Mouse (Mus musculus) lung, postnatal 10 days (tissue): ENCODE results near the gene B630019K06Rik.
"Not testable (repeated sequence)": the region's sequence is repeated elsewhere in the genome, so short reads cannot be mapped to it uniquely, and the experiment has no call there.

ENCODE experiments used
- DNase-seq: peaks from one replicate; pipeline ENCODE4 v3.0.0; 2021

Gene B630019K06Rik

DNA sequence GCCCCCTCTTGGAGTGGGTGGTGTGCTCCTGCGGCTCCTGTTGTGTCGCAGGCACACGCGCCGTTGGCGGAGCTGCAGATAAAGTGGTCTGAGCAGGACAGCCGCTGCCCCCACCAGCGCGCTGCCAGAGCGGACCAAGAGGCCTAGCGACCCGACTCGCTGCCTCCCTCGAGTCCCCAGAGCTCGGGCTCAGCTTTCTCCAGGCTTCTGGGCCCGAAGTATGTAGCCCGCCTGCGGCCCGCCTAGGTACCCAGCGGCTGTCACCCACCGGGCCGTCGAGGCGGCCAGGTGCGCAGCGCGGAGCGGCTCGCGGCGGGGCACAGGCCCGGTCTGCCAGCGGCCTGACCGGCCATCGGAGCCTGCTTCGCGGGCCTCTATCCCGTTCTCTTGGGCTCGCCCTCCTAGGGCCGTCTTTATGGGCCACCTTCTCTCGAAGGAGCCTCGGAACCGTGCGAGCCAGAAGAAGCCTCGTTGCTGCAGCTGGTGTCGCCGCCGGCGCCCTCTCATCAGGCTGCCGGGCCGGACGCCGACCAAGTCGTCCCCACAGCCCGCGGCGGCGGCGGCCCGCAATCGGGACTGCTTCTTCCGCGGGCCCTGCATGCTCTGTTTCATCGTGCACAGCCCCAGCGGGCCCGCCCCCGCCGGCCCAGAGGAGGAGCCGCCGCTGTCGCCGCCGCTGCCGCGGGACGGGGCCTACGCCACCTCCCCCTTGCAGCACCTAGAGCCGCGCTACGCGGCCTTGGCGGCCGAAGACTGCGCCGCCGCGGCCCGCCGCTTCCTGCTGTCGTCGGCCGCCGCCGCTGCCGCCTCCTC, at the start of gene B630019K06Rik:
B630019K06Rik (plus strand) TSS at position 40 of the 813 bp plus-strand sequence.
- DNase-seq: peak; percentile 75

DNA sequence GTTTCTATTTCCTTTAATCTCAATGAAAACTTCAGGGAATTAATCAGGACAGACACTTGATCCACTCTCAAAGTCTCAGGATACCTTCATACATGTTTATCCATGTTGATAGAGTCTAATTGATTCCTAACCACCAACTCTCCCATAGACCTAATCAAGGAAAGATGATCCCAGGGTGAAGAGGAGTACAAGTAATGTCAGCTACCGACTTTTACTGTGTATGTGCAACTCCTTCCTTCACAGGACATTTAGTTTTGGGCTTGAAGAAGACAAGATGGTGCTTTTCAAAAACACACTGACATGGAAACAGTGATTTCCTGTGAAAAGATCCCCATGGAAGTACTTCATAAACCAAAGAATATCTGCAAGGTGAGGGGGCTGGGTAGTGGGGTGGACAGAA, 48.5 kb upstream of the B630019K06Rik start, which contains the start of gene Gm6592:
Gm6592 (plus strand) TSS at position 301 of the 400 bp plus-strand sequence.
- DNase-seq: no peak

DNA sequence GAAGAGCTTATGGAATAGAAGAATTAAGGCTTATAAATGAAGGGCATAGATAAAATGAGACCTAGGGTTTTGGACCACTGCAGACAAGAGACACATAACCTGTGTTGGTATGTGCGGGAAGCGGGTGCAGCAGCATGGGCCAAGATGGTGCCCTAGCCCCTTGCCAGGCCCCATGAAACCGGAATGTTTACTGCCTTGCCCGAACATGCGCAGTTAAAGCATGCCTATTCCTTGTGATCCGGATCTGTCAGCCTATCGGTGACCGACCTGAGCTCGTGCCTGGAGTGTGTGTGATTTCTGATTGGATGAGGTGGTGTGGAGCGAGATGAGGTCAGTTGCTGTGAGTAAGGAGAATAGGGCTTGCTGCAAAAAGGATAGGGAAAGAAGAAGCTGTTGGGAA, 39.7 kb upstream of the B630019K06Rik start:
- DNase-seq: no peak

DNA sequence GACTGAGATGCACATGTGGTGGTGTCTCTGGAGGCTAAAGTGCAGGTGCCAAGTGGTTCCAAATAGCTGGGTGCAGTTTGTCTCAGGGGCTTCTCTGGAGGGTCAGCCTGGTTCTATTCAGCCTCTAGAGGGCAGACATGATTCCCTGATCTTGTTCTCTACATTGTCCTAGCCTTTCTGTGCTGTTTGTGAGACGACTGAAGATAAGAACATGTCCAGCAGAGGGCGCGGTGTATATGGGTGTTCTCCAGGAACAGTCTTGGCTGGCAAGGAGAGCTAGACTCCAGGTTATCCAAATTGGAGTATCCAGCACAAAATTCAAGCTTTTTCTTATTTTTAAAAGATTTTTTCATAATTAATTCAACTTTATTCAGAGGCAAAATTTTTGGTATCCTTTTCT, 27.9 kb upstream of the B630019K06Rik start:
- peak; percentile 84 for DNase-seq

DNA sequence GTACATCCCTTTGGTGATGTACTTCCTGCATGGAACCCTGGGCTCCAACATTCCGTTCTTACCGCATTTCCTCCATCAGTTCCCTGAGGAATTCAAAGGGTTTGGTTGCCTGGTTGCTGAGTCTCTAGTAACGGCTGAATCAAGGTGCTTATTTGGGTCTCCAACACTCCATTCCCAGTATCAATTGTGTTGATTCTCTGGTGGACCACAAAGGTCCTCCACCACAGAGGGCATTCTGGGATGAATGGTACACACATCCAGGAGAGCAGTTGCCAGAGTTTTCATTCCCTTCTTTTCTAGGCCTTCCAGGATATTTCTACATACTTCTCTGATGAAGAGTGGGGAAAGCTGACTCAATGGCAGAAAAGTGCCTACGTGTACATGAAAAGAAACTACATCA, 18.2 kb upstream of the B630019K06Rik start, which contains the start of gene Gm5751:
Gm5751 (plus strand) TSS at position 301 of the 400 bp plus-strand sequence.
- not testable (repeated sequence) for DNase-seq

DNA sequence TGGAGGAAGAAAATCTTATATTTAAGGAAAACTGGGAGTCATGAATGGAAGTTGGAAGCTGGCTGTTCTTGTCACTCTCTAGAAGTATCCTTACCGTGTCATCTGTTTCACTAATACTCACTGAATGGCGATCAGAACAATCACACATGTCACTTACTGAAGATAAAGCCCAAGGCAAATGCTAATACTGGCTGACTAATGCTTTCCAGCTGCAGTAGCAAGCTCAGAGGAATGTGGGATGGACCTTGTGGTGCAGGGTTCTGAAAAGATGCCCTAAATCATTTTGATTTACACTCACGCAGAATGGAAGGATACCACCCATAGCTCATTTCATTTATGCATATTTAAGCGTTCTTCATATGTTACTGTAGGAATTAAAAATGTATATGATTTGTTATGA, 7.8 kb upstream of the B630019K06Rik start:
- no peak for DNase-seq

DNA sequence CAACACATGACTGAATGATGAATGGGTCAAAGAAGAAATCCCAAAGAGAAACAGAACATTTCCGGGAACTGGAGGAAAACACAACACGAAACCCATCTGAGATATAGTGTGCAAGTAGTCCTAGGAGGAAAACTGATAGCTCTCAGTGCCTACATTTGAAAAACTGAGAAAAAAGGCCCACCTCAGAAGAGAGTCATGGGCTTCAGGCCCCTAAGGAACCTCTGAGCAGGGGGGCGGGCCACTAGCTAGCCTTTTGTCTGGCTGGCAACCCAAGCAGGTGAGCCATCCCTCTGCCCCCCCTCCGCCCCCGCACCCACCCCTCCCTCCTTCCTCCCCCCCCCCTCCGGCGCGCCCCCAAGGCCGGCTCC, 223 bp upstream of the B630019K06Rik start:
- DNase-seq: no peak

DNA sequence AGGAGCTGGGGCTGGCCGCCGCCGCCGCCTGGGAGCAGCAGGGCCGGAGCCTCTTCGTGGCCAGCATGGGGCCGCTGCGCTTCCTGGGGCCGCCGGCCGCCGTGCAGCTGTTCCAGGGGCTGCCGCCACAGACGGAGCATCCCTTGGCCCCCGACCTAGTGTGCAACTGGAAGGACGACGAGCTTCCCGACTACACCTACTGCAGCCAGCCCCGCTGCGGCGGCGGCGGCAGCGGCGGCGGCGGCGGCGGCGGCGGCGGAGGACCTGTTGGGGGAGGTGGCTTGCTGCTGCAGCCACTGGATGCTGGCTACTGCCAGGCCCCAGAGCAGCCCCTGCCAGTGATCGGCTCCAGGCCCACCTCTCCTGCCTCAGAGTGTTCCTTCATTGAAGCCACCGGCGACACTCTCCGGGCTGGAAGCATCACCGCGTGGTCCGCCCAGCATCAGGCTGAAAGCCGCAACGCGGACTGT, 1.0 kb downstream of the B630019K06Rik start:
- DNase-seq: no peak

DNA sequence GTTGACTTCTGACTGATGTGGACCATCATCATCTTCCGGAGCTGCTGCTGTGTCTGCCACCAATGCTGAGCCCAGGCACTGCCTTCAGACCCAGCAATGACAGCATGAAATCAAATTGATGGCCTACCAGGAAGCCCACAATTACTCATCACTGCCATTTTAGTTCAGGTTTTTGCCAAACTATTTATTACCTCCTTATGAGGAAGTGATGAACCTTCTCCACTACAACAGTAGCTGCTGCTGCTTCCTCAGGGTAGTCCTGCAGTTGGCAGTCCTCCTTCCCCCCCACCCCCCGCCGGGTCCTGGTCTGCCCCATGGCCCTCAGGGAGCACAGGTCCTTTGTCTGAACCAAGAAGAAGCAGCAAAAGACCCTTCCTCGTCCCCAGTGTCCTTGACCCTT, 8.6 kb downstream of the B630019K06Rik start:
- DNase-seq: no peak

DNA sequence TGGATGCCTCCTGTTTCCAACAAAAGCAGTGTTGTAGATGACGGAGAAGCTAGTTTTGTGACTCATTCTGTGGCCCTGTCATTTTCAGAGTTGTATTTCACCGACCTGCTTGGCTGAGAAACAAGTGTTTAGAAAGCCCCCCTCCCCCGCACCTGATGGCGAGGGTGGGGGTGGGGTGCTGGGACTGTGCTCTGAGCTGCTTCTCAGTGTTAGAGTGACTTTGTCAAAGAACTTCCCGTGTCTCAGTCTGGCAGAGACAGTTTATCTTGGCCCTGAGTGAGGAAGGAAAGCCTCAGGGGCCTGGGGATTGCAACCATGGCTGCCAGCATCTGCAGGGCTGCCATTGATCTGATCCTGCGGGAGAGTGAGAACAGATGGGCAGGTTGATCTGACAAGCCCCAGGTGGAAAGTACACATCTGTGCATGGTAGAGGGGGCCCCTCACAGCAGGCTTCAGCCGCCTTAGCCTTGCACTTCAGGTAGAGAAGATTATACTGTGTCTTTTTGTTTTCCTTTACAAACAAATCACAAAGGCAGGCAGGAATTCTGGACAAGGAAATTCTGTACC, 9.8 kb downstream of the B630019K06Rik start:
- DNase-seq: no peak

DNA sequence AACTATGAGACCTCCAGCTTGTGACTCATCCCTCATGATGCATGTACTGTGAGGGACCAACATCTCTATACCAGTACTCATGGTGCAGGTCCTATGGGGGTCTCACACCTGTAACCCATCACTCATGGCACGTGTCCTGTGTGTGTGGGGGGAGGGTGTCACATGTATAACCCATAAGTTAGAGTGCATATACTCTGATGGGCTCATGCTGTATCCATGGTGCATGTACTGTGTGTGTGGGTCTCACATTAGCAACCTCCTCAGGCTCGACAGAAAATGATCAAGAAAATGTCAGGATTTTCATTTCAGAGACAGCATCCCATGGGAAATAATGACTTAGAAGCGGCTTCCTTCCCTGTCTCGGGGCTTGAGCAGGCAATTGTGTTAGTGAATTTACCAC, 28.9 kb downstream of the B630019K06Rik start:
- no peak for DNase-seq

DNA sequence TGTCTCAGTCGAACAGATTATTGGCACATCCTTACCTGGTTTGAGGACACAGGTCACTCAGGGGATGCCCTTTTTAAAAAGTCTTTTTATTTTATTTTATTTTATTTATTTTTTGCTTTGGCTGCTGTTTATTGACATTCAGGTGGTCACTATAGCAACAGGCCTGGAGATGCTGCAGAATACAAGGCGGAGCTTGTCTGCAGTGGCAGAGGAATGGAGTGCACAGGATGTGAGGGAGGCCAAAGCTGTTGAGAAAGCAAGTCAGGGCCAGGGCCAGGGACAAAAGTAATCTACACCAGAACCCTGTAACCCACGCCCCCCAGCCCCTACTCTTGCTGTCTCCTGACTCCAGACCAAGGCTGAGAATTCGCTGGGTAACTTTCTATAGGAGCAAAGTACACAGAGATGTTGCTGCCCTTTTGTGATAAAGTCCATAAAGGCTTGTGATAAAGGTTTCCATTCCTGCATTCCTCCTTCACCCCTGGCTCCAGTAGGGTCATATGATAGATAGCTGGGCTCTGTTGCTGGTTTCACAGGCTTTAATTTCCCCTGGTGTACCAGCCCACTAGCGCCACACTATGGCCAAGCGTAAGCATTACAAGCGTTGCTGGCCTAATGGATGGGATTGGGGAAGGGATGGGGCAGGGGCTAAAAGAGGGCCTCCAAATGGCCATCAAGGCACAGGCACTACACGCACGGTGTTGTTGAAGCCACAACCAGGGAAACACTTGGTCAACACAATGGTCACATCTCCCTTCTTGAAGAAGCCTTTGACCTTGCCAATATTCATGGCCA, 29.8 kb downstream of the B630019K06Rik start:
- DNase-seq: peak; percentile 1

DNA sequence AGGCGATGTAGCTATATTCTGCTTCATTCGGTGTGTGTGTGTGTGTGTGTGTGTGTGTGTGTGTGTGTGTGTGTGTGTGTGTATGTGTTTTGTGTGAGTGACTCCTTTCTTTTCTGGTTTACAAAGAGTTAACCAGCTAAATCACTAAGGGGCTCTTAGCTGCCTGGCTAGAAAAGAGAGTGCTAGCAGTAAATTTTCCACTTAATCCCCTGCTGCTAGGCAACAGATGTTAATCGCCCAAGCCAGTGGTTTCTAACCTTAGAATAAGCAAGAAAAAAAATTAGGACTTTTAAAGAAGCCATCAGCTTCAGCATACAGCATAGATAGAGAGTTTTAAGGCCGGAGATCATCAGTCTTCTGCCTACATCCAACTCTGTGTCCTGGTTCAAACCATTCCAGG, 35.1 kb downstream of the B630019K06Rik start:
- no peak for DNase-seq

DNA sequence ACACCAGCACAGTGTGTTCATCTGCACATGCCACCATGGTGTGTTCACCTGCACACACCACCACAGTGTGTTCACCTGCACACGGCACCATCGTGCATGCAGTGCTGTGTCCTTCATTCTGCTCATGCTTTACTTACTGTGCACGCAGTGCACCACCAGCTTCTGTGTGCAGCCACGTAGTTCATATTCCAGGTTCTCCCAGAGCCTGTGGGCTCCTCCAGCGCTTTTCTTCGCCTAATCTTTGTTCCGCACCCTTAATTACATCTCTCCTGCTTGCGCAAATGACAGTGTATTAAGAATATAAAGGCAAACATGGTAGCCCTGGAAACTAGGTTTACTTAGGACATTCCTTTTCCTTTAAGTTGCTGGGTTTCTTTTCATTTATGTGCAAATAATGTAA, 51.9 kb downstream of the B630019K06Rik start:
- DNase-seq: no peak
